Mouse (Mus musculus): ENCODE measurements around the gene Rnf214.
"Not testable (repeated sequence)": the region's sequence is repeated elsewhere in the genome, so short reads cannot be mapped to it uniquely, and the experiment has no call there.

Gene Rnf214

GRCm38 (mm10) chr9:45849528-45850408 is 56.9 kb downstream of the Rnf214 start:
- peak; percentile 16 to 19 for DNase-seq

GRCm38 (mm10) chr9:45846891-45847460 is 59.7 kb downstream of the Rnf214 start:
- no peak for DNase-seq

GRCm38 (mm10) chr9:45846176-45846575 is 60.5 kb downstream of the Rnf214 start:
- DNase-seq: not testable (repeated sequence)

- DNase-seq: no peak
Measured at GRCm38 (mm10) chr9:45845541-45845940, 61.2 kb downstream of the Rnf214 start.

GRCm38 (mm10) chr9:45843780-45844179 is 62.9 kb downstream of the Rnf214 start:
- DNase-seq: no peak

- DNase-seq: no peak
Measured at GRCm38 (mm10) chr9:45843007-45843406, 63.7 kb downstream of the Rnf214 start.

GRCm38 (mm10) chr9:45841458-45841857 is 65.3 kb downstream of the Rnf214 start:
- peak in 1 of 2 experiments; percentile 30 for DNase-seq

- DNase-seq: no peak
Measured at GRCm38 (mm10) chr9:45840331-45840730, 66.4 kb downstream of the Rnf214 start.

GRCm38 (mm10) chr9:45839982-45840300 is 66.8 kb downstream of the Rnf214 start:
- DNase-seq: peak; percentile 22 to 27

GRCm38 (mm10) chr9:45839139-45839981 is 67.4 kb downstream of the Rnf214 start:
- DNase-seq: peak; percentile 36 to 56

GRCm38 (mm10) chr9:45838434-45839138 is 68.1 kb downstream of the Rnf214 start, which contains the start of gene Bace1:
Gene Bace1 (plus strand): TSS chr9:45838580.
- DNase-seq: peak; percentile 94 to 95

- no peak for DNase-seq
Measured at GRCm38 (mm10) chr9:45838069-45838433, 68.7 kb downstream of the Rnf214 start.

GRCm38 (mm10) chr9:45833461-45833860 is 73.2 kb downstream of the Rnf214 start:
- no peak for DNase-seq

GRCm38 (mm10) chr9:45832898-45833297 is 73.8 kb downstream of the Rnf214 start:
- no peak for DNase-seq

GRCm38 (mm10) chr9:45829107-45829506 is 77.6 kb downstream of the Rnf214 start:
- DNase-seq: peak; percentile 88 to 91

- DNase-seq: peak; percentile 88
Measured at GRCm38 (mm10) chr9:45828291-45828963, 78.3 kb downstream of the Rnf214 start, which contains the start of gene Cep164. Gene Cep164 (minus strand): TSS chr9:45828691.

GRCm38 (mm10) chr9:45827663-45828290 is 78.9 kb downstream of the Rnf214 start:
- DNase-seq: peak; percentile 57 to 61

- peak; percentile 58 for DNase-seq
Measured at GRCm38 (mm10) chr9:45818406-45819011, 88.2 kb downstream of the Rnf214 start.

- DNase-seq: no peak
Measured at GRCm38 (mm10) chr9:45815525-45815924, 91.2 kb downstream of the Rnf214 start.

- peak; percentile 63 to 64 for DNase-seq
Measured at GRCm38 (mm10) chr9:45815113-45815512, 91.6 kb downstream of the Rnf214 start.
